Mouse (Mus musculus) hindbrain, embryonic 15.5 days (tissue): ENCODE results near the gene Rims4. TPM values are rescaled to one million over a fixed set of nuclear protein-coding genes. Genes with fewer than 3 reads are reported as not detected.

Source experiments
- ATAC-seq: fragments of 200-750 bp; cut with Nextera tagmentation; 2 replicates; pipeline ENCODE4 v1.8.0; 2017; ENCODE audit warnings: low read depth, moderate number of reproducible peaks, moderate TSS enrichment; ENCODE audit not compliant: low FRiP score
- H3K27ac ChIP-seq: fragments of 300-500 bp; sonication (generic); replicated peaks from 2 replicates; pipeline ENCODE4 v1.5.1; 2015; ENCODE audit warnings: mild to moderate bottlenecking, inconsistent platforms
- H3K27me3 ChIP-seq: fragments of 300-500 bp; sonication (generic); 2 replicates; pipeline ENCODE4 v1.6.1; 2015; ENCODE audit warnings: control low read depth, inconsistent platforms
- H3K36me3 ChIP-seq: fragments of 300-500 bp; sonication (generic); 2 replicates; pipeline ENCODE4 v1.6.1; 2015; ENCODE audit warnings: control low read depth, inconsistent platforms
- H3K4me1 ChIP-seq: fragments of 300-500 bp; sonication (generic); replicated peaks from 2 replicates; pipeline ENCODE4 v1.6.1; 2015; ENCODE audit warnings: control low read depth, inconsistent platforms
- H3K4me2 ChIP-seq: fragments of 300-500 bp; sonication (generic); 2 replicates; pipeline ENCODE4 v1.6.1; 2015; ENCODE audit warnings: moderate library complexity, mild to moderate bottlenecking, inconsistent platforms
- H3K4me3 ChIP-seq: fragments of 300-500 bp; sonication (generic); 2 replicates; pipeline ENCODE4 v1.5.1; 2015; ENCODE audit warnings: mild to moderate bottlenecking, inconsistent platforms
- H3K9ac ChIP-seq: fragments of 300-500 bp; sonication (generic); 2 replicates; pipeline ENCODE4 v1.6.1; 2015; ENCODE audit warnings: inconsistent platforms
- H3K9me3 ChIP-seq: fragments of 300-500 bp; sonication (generic); 2 replicates; pipeline ENCODE4 v1.6.1; 2016; ENCODE audit warnings: control low read depth, inconsistent platforms
- WGBS: fragments of 180-500 bp; shearing (Covaris S2); methylation state at CpG from one replicate; pipeline ENCODE4 v1.1.7; 2015; 5-methylcytosine and 5-hydroxymethylcytosine counted together
- polyA plus RNA-seq: library from polyadenylated mRNA; unstranded; fragments of >200 nt; fragmentation: Nextera tagmentation; extraction: Ambion mirVana; gene quantifications from 2 replicates; pipeline ENCODE4 v1.2.1, GENCODE M21; 2015

Rims4 gene
- polyA plus RNA-seq, result 18.2 and 21.5 TPM in 2 replicates

GRCm38 (mm10) chr2:163918317-163919258, at the start of gene Rims4:
Gene Rims4, minus strand, starts transcription at chr2:163918683.
- peak; percentile 80 for ATAC-seq
- peak within 1 kb of the TSS; percentile 71 for H3K27ac ChIP-seq
- H3K4me3 ChIP-seq, result peak within 1 kb of the TSS; percentile 69
- H3K27me3 ChIP-seq, result peaks cover 22% of the 10 kb centered on the region
- H3K4me1 ChIP-seq, result peaks cover 51% of the 10 kb centered on the region
- under 1% methylated on average over 42 of the region's 115 CpGs for WGBS
- peak within 1 kb of the TSS; percentile 87 for H3K4me2 ChIP-seq
- H3K36me3 ChIP-seq, result no peaks in the 10 kb centered on the region
- peak within 1 kb of the TSS; percentile 71 for H3K9ac ChIP-seq
- H3K9me3 ChIP-seq, result no peaks in the 10 kb centered on the region

GRCm38 (mm10) chr2:163965706-163966105, 47.2 kb upstream of the Rims4 start:
- no peaks in the 10 kb centered on the region for H3K36me3 ChIP-seq
- H3K27ac ChIP-seq, result no peak overlapping the region
- 69% methylated on average over 7 of the region's 7 CpGs for WGBS
- no peaks in the 10 kb centered on the region for H3K27me3 ChIP-seq
- H3K4me3 ChIP-seq, result no peak overlapping the region
- H3K4me2 ChIP-seq, result no peak overlapping the region
- ATAC-seq, result no peak
- no peaks in the 10 kb centered on the region for H3K9me3 ChIP-seq
- H3K9ac ChIP-seq, result no peak overlapping the region
- no peaks in the 10 kb centered on the region; the same call in 1 of the 2 replicates for H3K4me1 ChIP-seq

GRCm38 (mm10) chr2:163964606-163965560, 46.4 kb upstream of the Rims4 start:
- no peak for ATAC-seq
- Histone ChIP-seq H3K36me3 (no peaks in the 10 kb centered on the region), H3K9me3 (no peaks in the 10 kb centered on the region), H3K27me3 (no peaks in the 10 kb centered on the region), H3K4me2 (no peak overlapping the region), H3K4me1 (no peaks in the 10 kb centered on the region; the same call in 1 of the 2 replicates), H3K9ac (no peak overlapping the region), H3K27ac (no peak overlapping the region), H3K4me3 (no peak overlapping the region)
- WGBS, result 67% methylated on average over 17 of the region's 19 CpGs

GRCm38 (mm10) chr2:163953622-163954310, 35.3 kb upstream of the Rims4 start:
- Histone ChIP-seq H3K27ac (no peak overlapping the region), H3K36me3 (no peaks in the 10 kb centered on the region), H3K9ac (no peak overlapping the region), H3K27me3 (no peaks in the 10 kb centered on the region), H3K4me3 (no peak overlapping the region), H3K4me2 (no peak overlapping the region), H3K4me1 (0 out of 2 replicates have a peak, but pooled peaks cover 3% of the 10 kb centered on the region), H3K9me3 (no peaks in the 10 kb centered on the region)
- ATAC-seq, result no peak
- WGBS, result 71% methylated on average over 7 of the region's 7 CpGs

- Histone ChIP-seq H3K27me3 (no peaks in the 10 kb centered on the region), H3K4me2 (no peak overlapping the region), H3K4me1 (0 out of 2 replicates have a peak, but pooled peaks cover 3% of the 10 kb centered on the region), H3K27ac (no peak overlapping the region), H3K36me3 (no peaks in the 10 kb centered on the region), H3K9me3 (no peaks in the 10 kb centered on the region), H3K9ac (no peak overlapping the region), H3K4me3 (no peak overlapping the region)
- 21% methylated on average over 4 of the region's 4 CpGs for WGBS
- peak; percentile 77; the same call in 1 of the 2 replicates for ATAC-seq
Measured at GRCm38 (mm10) chr2:163951770-163952169, 33.3 kb upstream of the Rims4 start.

- H3K27me3 ChIP-seq, result no peaks in the 10 kb centered on the region
- ATAC-seq, result no peak
- H3K9ac ChIP-seq, result no peak overlapping the region
- H3K4me1 ChIP-seq, result no peaks in the 10 kb centered on the region
- H3K9me3 ChIP-seq, result no peaks in the 10 kb centered on the region
- H3K4me2 ChIP-seq, result no peak overlapping the region
- no peaks in the 10 kb centered on the region for H3K36me3 ChIP-seq
- 81% methylated on average over 7 of the region's 7 CpGs for WGBS
- H3K4me3 ChIP-seq, result no peak overlapping the region
- H3K27ac ChIP-seq, result no peak overlapping the region
Measured at GRCm38 (mm10) chr2:163947976-163948375, 29.5 kb upstream of the Rims4 start.

GRCm38 (mm10) chr2:163946221-163946620, 27.7 kb upstream of the Rims4 start:
- 80% methylated on average over 15 of the region's 15 CpGs for WGBS
- ATAC-seq, result no peak

GRCm38 (mm10) chr2:163944511-163944910, 26.0 kb upstream of the Rims4 start:
- Histone ChIP-seq H3K9ac (no peak overlapping the region), H3K27ac (no peak overlapping the region), H3K4me1 (no peaks in the 10 kb centered on the region), H3K4me2 (no peak overlapping the region), H3K27me3 (no peaks in the 10 kb centered on the region), H3K4me3 (no peak overlapping the region), H3K36me3 (no peaks in the 10 kb centered on the region), H3K9me3 (no peaks in the 10 kb centered on the region)
- ATAC-seq, result no peak
- 87% methylated on average over 8 of the region's 8 CpGs for WGBS

More at GRCm38 (mm10) chr2:163946221-163946620, 27.7 kb upstream of the Rims4 start:
- no peak overlapping the region for H3K4me2 ChIP-seq
- no peaks in the 10 kb centered on the region for H3K9me3 ChIP-seq
- no peak overlapping the region for H3K4me3 ChIP-seq
- H3K27me3 ChIP-seq, result no peaks in the 10 kb centered on the region
- no peaks in the 10 kb centered on the region for H3K36me3 ChIP-seq
- H3K9ac ChIP-seq, result no peak overlapping the region
- H3K4me1 ChIP-seq, result no peaks in the 10 kb centered on the region
- H3K27ac ChIP-seq, result no peak overlapping the region

GRCm38 (mm10) chr2:163943056-163943455, 24.6 kb upstream of the Rims4 start:
- WGBS, result 78% methylated on average over 6 of the region's 6 CpGs
- no peaks in the 10 kb centered on the region for H3K36me3 ChIP-seq
- ATAC-seq, result no peak
- no peaks in the 10 kb centered on the region for H3K4me1 ChIP-seq
- no peak overlapping the region for H3K27ac ChIP-seq
- no peaks in the 10 kb centered on the region for H3K9me3 ChIP-seq
- no peak overlapping the region for H3K9ac ChIP-seq
- H3K4me2 ChIP-seq, result no peak overlapping the region
- H3K27me3 ChIP-seq, result no peaks in the 10 kb centered on the region
- H3K4me3 ChIP-seq, result no peak overlapping the region

- no peak overlapping the region for H3K27ac ChIP-seq
- H3K9me3 ChIP-seq, result no peaks in the 10 kb centered on the region
- WGBS, result 28% methylated on average over 8 of the region's 8 CpGs
- no peaks in the 10 kb centered on the region for H3K27me3 ChIP-seq
- no peak overlapping the region for H3K4me3 ChIP-seq
- H3K4me1 ChIP-seq, result no peaks in the 10 kb centered on the region
- no peaks in the 10 kb centered on the region for H3K36me3 ChIP-seq
- no peak overlapping the region for H3K9ac ChIP-seq
- peak overlapping the region; percentile 36 for H3K4me2 ChIP-seq
- no peak for ATAC-seq
Measured at GRCm38 (mm10) chr2:163939522-163939921, 21.0 kb upstream of the Rims4 start.

GRCm38 (mm10) chr2:163932151-163932550, 13.7 kb upstream of the Rims4 start:
- no peak for ATAC-seq
- Histone ChIP-seq H3K36me3 (no peaks in the 10 kb centered on the region), H3K27ac (no peak overlapping the region), H3K4me2 (no peak overlapping the region), H3K9me3 (no peaks in the 10 kb centered on the region), H3K9ac (no peak overlapping the region), H3K4me1 (no peaks in the 10 kb centered on the region), H3K4me3 (no peak overlapping the region), H3K27me3 (no peaks in the 10 kb centered on the region)
- WGBS, result 50% methylated on average over 7 of the region's 7 CpGs
